Mouse (Mus musculus) ovary, postnatal 10 days (tissue): ENCODE data around the gene Cpne2.
A peak's percentile ranks its signal among the peaks of the same experiment; 100 is the strongest.

Experiments
- DNase-seq: peaks from one replicate; pipeline ENCODE4 v3.0.0; 2022; ENCODE audit warnings: low spot score

The Cpne2 gene

GRCm38 (mm10) chr8:94532873-94533671, at the start of gene Cpne2:
Gene Cpne2 (plus strand): TSS chr8:94532990.
- DNase-seq = peak; percentile 17

DNA sequence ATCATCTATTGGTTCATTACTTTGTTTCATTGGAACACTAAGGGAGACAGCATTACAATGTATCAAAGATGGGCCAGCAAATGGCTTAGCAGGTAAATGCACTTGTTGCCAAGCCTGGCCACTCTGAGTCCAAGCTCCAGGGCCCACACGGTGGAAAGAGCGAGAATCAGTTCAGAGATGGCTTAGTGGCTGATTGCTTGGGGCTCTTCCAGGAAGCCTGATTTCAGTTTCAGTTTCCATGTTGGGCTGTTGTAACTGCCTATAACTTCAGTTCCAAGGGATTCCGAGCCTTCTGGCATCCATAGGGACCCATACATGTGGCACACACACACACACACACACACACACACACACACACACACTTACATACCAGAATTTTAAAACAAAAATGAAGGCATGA, 47.5 kb upstream of the Cpne2 start:
- DNase-seq = no peak

GRCm38 (mm10) chr8:94485882-94486281, 46.9 kb upstream of the Cpne2 start:
- DNase-seq = no peak

- DNase-seq = no peak
Observed at GRCm38 (mm10) chr8:94488016-94488415, 44.8 kb upstream of the Cpne2 start.

DNA sequence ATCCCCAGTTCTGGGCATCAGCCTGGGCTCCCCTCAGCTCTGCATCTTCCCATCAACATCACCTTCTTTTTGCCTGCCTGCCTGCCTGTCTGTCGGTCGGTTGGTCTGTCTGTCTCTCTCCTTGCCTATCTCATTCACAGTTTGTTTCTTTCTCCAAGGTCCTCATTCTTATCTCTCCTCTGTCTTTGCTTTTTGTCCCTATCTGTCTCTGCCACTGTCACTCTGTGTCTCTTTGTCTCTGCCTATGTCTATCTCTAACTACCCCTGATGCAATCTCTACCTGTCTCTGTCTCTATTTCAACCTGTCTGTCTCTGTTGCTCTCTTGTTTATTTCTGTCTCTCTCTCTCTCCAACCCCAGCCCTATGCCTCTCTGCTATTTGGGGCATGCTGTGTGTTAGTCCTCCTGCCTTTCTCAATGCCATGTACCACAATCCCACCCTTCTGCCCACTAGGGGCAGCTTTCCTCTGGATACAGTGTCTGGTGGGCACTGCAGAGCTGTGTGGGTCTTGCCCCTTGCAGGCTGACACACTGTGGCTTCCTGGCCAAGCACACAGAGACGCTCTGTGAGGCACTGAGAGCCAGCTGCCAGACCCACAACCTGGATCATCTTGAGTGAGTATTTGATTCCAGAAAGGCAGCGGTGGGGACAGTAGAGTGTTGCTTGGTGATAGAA, 42.8 kb upstream of the Cpne2 start:
- DNase-seq = no peak

GRCm38 (mm10) chr8:94492021-94492681, 40.6 kb upstream of the Cpne2 start:
- peak; percentile 68 for DNase-seq

DNA sequence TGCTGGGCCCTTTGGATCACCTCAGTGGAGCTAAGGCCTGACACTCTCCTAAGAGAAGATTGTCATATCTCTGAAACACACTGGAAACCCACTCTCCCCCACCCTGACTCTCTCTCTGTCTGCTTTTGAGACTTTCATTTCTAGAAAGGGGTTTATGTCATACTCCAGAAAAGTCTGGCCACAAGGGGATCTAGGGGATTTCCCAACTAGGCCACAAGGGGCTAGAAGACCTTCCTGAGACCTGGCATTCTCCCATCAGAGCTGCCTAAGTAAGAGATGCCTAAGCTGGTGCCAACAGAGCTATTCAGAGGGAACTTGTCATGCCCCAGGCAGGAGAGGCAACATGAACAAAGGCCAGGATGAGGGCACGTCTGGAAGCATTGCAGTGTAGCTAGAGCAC, 39.5 kb upstream of the Cpne2 start:
- no peak for DNase-seq

DNA sequence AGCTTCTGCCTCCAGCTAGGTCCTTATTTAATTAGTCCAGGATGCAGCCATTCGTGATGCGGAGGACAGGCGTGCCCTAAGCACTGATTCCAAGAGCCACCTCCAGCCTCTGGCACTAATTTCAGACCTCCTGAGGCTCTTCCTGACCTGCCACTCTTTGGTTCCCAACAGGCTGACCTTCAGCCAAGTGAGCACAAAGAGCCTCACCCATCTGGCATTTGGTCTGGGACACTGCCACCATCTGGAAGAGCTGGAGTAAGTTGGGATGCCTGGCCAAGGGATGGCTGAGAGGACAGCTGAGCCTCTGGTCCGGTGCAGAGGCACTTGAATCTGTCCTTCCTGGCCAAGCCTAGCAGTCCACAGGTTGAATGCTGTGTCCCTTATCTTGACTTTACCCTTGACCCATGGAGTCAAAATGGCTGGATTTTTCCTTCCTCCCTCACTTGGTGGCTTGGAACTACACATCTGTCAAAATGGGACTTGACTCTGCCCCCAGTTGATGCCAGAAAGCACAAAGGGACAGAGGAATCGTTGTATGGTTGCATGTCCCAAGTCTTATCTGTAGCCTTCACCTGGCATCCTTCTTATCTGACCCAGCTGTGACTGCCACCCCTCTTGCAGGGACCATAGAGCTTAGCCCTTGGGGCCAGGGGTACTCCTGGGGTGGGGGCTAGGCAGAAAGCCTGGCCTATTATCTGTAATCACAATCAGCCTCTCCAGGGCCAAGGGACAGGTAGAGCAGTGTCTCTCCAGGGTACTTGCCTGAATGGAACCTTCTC, 17.2 kb upstream of the Cpne2 start:
- DNase-seq = no peak

- DNase-seq = no peak
Observed at GRCm38 (mm10) chr8:94516209-94516593, 16.6 kb upstream of the Cpne2 start.

GRCm38 (mm10) chr8:94516766-94517165, 16.0 kb upstream of the Cpne2 start:
- no peak for DNase-seq

- no peak for DNase-seq
Observed at GRCm38 (mm10) chr8:94518331-94518730, 14.5 kb upstream of the Cpne2 start.

DNA sequence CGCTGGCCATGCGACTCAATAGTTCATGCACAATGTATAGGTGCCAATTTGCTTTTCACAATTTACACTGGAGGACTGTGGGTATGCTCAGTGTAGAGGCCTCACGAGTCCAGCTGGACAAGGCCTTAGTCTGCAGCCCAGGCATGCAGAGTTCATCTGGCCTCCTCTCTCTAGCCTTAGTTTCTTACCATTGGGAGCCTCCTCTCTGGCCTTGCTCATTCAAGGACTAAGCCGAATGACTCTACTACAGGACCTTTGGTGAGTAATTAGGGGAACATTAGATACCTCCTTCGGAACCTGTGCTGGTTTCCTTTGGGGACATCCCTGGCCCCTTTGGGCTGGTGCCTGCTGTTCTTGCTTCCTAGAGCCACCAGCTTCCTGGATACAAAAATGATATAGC, 13.8 kb upstream of the Cpne2 start:
- DNase-seq = no peak

- no peak for DNase-seq
Observed at GRCm38 (mm10) chr8:94521481-94521880, 11.3 kb upstream of the Cpne2 start.

- DNase-seq = no peak
Observed at GRCm38 (mm10) chr8:94522482-94522881, 10.3 kb upstream of the Cpne2 start.

GRCm38 (mm10) chr8:94524554-94524953, 8.2 kb upstream of the Cpne2 start:
- no peak for DNase-seq

GRCm38 (mm10) chr8:94527178-94527577, 5.6 kb upstream of the Cpne2 start:
- no peak for DNase-seq

DNA sequence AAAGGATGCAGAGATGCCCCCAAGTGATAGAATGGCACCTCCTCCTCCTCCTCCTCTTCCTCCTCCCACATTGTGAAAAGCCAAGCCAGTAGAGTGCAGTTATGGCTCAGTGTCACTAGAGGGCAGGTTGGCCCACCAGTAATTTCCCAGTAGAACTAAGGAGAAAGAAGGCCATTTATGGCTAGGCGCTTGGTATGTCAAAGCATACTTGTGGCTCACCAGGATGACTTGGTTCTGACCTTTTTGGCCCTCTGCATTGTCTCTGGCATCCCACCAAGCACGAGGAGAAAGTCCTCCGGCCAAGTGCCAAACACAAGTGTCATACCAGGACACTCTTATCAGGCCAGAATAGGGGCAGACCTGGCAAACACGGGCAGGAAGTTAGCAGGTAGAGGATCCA, 4.5 kb upstream of the Cpne2 start:
- DNase-seq = no peak

DNA sequence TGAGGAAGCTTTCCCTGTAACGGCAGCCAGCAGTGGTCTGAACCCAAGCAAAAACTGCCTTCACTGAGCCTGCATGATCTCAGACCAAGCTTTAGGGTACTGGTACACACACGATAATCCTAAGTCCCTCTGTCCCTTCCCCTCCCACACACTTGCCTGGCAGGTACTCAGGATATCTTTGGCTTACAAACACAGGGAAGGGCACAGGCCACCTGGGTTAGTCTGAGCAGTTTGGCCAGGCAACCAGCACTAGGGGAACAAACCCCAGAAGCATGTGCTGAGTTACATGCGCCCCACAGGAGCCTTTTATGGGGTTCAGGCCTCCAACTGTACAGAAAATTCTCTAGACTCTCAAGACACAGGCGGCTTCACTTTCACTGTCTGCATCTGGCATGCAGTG, 2.9 kb upstream of the Cpne2 start:
- DNase-seq = no peak

DNA sequence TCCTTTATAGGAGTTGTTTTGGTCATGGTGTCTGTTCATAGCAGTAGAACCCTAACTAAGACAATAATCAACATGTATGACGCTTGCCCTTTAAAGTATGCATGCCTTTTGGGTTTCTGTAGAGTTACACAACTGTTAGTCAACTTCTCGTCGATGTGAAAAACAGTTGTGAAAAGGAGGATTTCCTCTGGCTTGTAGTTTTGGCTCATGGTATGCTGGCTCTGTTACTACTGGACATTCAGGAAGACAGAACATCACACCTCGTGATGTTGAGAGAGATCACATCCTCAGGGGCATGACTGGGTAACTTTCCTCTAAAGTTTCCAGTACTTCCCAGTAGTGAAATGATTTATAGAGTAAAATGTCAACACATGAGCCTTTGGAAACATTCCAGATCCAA, 2.1 kb upstream of the Cpne2 start:
- DNase-seq = no peak

- no peak for DNase-seq
Observed at GRCm38 (mm10) chr8:94532000-94532399, 790 bp upstream of the Cpne2 start.

- DNase-seq = no peak
Observed at GRCm38 (mm10) chr8:94532525-94532872, 291 bp upstream of the Cpne2 start.

DNA sequence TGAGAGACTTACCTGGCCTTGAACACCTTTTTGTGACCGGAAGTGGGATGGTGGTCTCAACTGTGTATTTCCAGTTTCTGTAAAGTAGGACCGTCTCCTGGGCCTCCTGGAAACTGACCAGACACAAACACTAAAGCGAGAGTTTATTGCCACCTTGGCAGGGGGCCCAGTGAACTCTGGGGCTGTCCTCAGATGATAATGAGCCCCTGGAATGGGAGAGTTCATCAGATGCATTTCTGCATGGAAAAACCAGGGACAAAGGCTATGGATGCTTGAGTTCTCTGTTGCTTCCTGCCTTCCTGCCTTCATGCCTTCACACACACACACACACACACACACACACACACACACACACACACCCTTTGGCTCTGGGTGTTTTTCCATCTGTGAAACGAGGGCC, 1.8 kb downstream of the Cpne2 start:
- no peak for DNase-seq

GRCm38 (mm10) chr8:94535631-94536030, 2.8 kb downstream of the Cpne2 start:
- no peak for DNase-seq
